Mouse (Mus musculus) myocyte (in vitro differentiated cells): Measurements from ENCODE around the gene Pdk1.
"Not testable (repeated sequence)": the region's sequence is repeated elsewhere in the genome, so short reads cannot be mapped to it uniquely, and the experiment has no call there.

Experiments used
- CEBPB ChIP-seq: IDR thresholded peaks from 2 replicates; pipeline ENCODE4 v1.6.1; 2011; ENCODE audit warnings: mild to moderate bottlenecking, moderate library complexity; ENCODE audit not compliant: poor library complexity, insufficient read depth, severe bottlenecking
- MAX ChIP-seq: IDR thresholded peaks from one replicate; pipeline ENCODE4 v1.6.1; 2011; ENCODE audit warnings: low read depth, mild to moderate bottlenecking, control low read depth
- MYOD1 ChIP-seq, 3 experiments: IDR thresholded peaks; one replicate each; pipeline ENCODE4 v1.6.1; 2011; ENCODE audit warnings: control low read depth in 2 of 3, low read depth in 2 of 3, mild to moderate bottlenecking in 2 of 3, moderate library complexity in 1 of 3; ENCODE audit not compliant: insufficient read length in 2 of 3, control insufficient read depth in 1 of 3
- POLR2A ChIP-seq: IDR thresholded peaks from one replicate; pipeline ENCODE4 v1.6.1; 2011; ENCODE audit warnings: low read depth, mild to moderate bottlenecking, control low read depth, moderate library complexity; ENCODE audit not compliant: insufficient read length
- POLR2AphosphoS2 ChIP-seq: IDR thresholded peaks from one replicate; pipeline ENCODE4 v1.6.1; 2011; ENCODE audit warnings: low read depth, control low read depth; ENCODE audit not compliant: insufficient read length
- SRF ChIP-seq: IDR thresholded peaks from one replicate; pipeline ENCODE4 v1.6.1; 2011; ENCODE audit warnings: low read depth; ENCODE audit not compliant: control insufficient read depth, insufficient read length
- TCF12 ChIP-seq: IDR thresholded peaks from one replicate; pipeline ENCODE4 v1.6.1; 2011; ENCODE audit warnings: mild to moderate bottlenecking, control low read depth; ENCODE audit not compliant: poor library complexity, insufficient read depth, severe bottlenecking
- TCF3 ChIP-seq: IDR thresholded peaks from one replicate; pipeline ENCODE4 v1.6.1; 2011; ENCODE audit warnings: low read depth, control low read depth; ENCODE audit not compliant: insufficient read length

- TF ChIP-seq POLR2A; TCF3; POLR2AphosphoS2; TCF12; MAX; SRF; MYOD1 (IDR thresholded peaks at IDR 0.05; ENCODE audit: control insufficient read depth in 1 of 3, insufficient read length in 2 of 3, low read depth in 2 of 3); CEBPB: not testable (repeated sequence)
Observed at GRCm38 (mm10) chr2:71852161-71852560, 20.9 kb upstream of the Pdk1 start.
